Mouse (Mus musculus) neutrophil, adult 5-6 weeks (primary cell): ENCODE data around the gene Lrch4. TPM values are rescaled to one million over a fixed set of nuclear protein-coding genes. Genes with fewer than 3 reads are reported as not detected.

Source experiments
- ATAC-seq: fragments of 151-379, 151-347 bp; 2 replicates; pipeline ENCODE4 v1.8.0; 2017; ENCODE audit warnings: mild to moderate bottlenecking, moderate TSS enrichment; ENCODE audit not compliant: insufficient number of reproducible peaks, poor library complexity, low FRiP score, severe bottlenecking; ENCODE audit errors: extremely low read depth
- total RNA-seq: library from RNA; stranded (forward); fragments of 200-1000 nt; gene quantifications from 2 replicates; pipeline ENCODE4 v1.2.3, GENCODE M21; 2017

The Lrch4 gene
- 119 and 123 TPM in 2 replicates for total RNA-seq

- peak; percentile 75 for ATAC-seq
These were observed at the start of gene Lrch4, which contains the start of the genes Fbxo24 and Gm20605 for GRCm38 (mm10) chr5:137628498-137629305. TSS of gene Lrch4 (plus strand) at chr5:137629121. TSS of gene Fbxo24 (minus strand) at chr5:137629002. TSS of gene Gm20605 (plus strand) at chr5:137629175.

GRCm38 (mm10) chr5:137580246-137580645, 48.7 kb upstream of the Lrch4 start:
- no peak for ATAC-seq

- no peak for ATAC-seq
These were observed 46.2 kb upstream of the Lrch4 start for GRCm38 (mm10) chr5:137582702-137583101.

GRCm38 (mm10) chr5:137583670-137584169, 45.2 kb upstream of the Lrch4 start:
- no peak for ATAC-seq

- peak; percentile 65 for ATAC-seq
These were observed 43.9 kb upstream of the Lrch4 start for GRCm38 (mm10) chr5:137584976-137585375.

GRCm38 (mm10) chr5:137590507-137590906, 38.4 kb upstream of the Lrch4 start:
- no peak for ATAC-seq

- no peak for ATAC-seq
These were observed 33.0 kb upstream of the Lrch4 start for GRCm38 (mm10) chr5:137595921-137596320.

- ATAC-seq, result peak; percentile 14; the same call in 1 of the 2 replicates
These were observed 32.2 kb upstream of the Lrch4 start for GRCm38 (mm10) chr5:137596601-137597261.

GRCm38 (mm10) chr5:137597625-137598024, 31.3 kb upstream of the Lrch4 start:
- no peak for ATAC-seq

- ATAC-seq, result no peak
These were observed 30.7 kb upstream of the Lrch4 start for GRCm38 (mm10) chr5:137598100-137598826.

- no peak for ATAC-seq
These were observed 29.3 kb upstream of the Lrch4 start for GRCm38 (mm10) chr5:137599600-137599999.

GRCm38 (mm10) chr5:137600281-137600618, 28.7 kb upstream of the Lrch4 start:
- ATAC-seq, result no peak

GRCm38 (mm10) chr5:137600619-137601364, 28.1 kb upstream of the Lrch4 start, which contains the start of gene Mospd3:
TSS of gene Mospd3 (minus strand) at chr5:137601058.
- peak; percentile 92 for ATAC-seq

GRCm38 (mm10) chr5:137601365-137601729, 27.6 kb upstream of the Lrch4 start:
- no peak for ATAC-seq

- no peak for ATAC-seq
These were observed 20.9 kb upstream of the Lrch4 start for GRCm38 (mm10) chr5:137607860-137608653.

- no peak for ATAC-seq
These were observed 20.2 kb upstream of the Lrch4 start for GRCm38 (mm10) chr5:137608654-137609190.

GRCm38 (mm10) chr5:137609292-137609691, 19.6 kb upstream of the Lrch4 start:
- ATAC-seq, result no peak

- ATAC-seq, result no peak
These were observed 18.9 kb upstream of the Lrch4 start for GRCm38 (mm10) chr5:137610056-137610455.
